Comparison of ENCODE assay signal across 8 mouse cellular contexts in genomic region chr11:120713580-120714518, GRCm38 (mm10). TPM values are rescaled to one million over a fixed set of nuclear protein-coding genes. Genes with fewer than 3 reads are reported as not detected.
DNase-seq lines count a peak whose midpoint lies in the region; ATAC-seq and TF ChIP-seq lines count a peak whose summit lies in the region.

Gene Cenpx, minus strand, starts transcription at chr11:120713738.
Gene Lrrc45, plus strand, starts transcription at chr11:120713925.

- H3K9me3 ChIP-seq in kidney, embryonic 14.5 days (ENCODE audit: control insufficient read depth, low read length), result no peaks in the 10 kb centered on the region
- H3K9me3 ChIP-seq in limb, embryonic 15.5 days, result no peaks in the 10 kb centered on the region

- TF ChIP-seq CTCF in bone marrow macrophage, adult 2 months (IDR thresholded peaks at IDR 0.05; ENCODE audit: low read depth, low read length), result no peak
- no peak for TF ChIP-seq CTCF in embryonic fibroblast, embryonic 13.5 days (IDR thresholded peaks at IDR 0.05; ENCODE audit: borderline replicate concordance, insufficient read depth, low read length)

- peak; percentile 94 for ATAC-seq in kidney, embryonic 14.5 days (ENCODE audit: low FRiP score, low TSS enrichment)
- peak; percentile 95 for ATAC-seq in limb, embryonic 15.5 days (ENCODE audit: insufficient number of reproducible peaks, low FRiP score, low TSS enrichment, low read depth)

- H3K36me3 ChIP-seq in kidney, embryonic 14.5 days (ENCODE audit: control insufficient read depth, insufficient read depth, low read length), result peaks cover 44% of the 10 kb centered on the region
- peaks cover 59% of the 10 kb centered on the region for H3K36me3 ChIP-seq in limb, embryonic 15.5 days

- H3K4me2 ChIP-seq in kidney, embryonic 14.5 days (replicated peaks; ENCODE audit: low read depth, low read length), result peak within 1 kb of the TSS; percentile 97
- H3K4me2 ChIP-seq in limb, embryonic 15.5 days, result peak within 1 kb of the TSS; percentile 99

- peak within 1 kb of the TSS; percentile 76 for H3K9ac ChIP-seq in kidney, embryonic 14.5 days (ENCODE audit: low read depth, low read length)
- peak within 1 kb of the TSS; percentile 57 for H3K9ac ChIP-seq in limb, embryonic 15.5 days

- TF ChIP-seq POLR2A in bone marrow macrophage, adult 2 months (IDR thresholded peaks at IDR 0.05; ENCODE audit: borderline replicate concordance, low read depth, low read length), result peak; percentile 52; the same call in 1 of the 2 replicates
- peak; percentile 80 for TF ChIP-seq POLR2A in embryonic fibroblast, embryonic 13.5 days (IDR thresholded peaks at IDR 0.05; ENCODE audit: low read depth, low read length)

- no peaks in the 10 kb centered on the region for H3K27me3 ChIP-seq in kidney, embryonic 14.5 days (ENCODE audit: control insufficient read depth, insufficient read depth, low read length)
- no peaks in the 10 kb centered on the region for H3K27me3 ChIP-seq in limb, embryonic 15.5 days

- H3K27ac ChIP-seq in bone marrow macrophage, adult 2 months (ENCODE audit: insufficient read depth, low read depth, low read length), result peak within 1 kb of the TSS; percentile 14
- H3K27ac ChIP-seq in embryonic fibroblast, embryonic 13.5 days (ENCODE audit: insufficient read depth, low read length), result no peak within 1 kb of the TSS
- peak within 1 kb of the TSS; percentile 76; the same call in 1 of the 2 replicates for H3K27ac ChIP-seq in kidney, embryonic 14.5 days (ENCODE audit: low read depth, low read length)
- peak within 1 kb of the TSS; percentile 87 for H3K27ac ChIP-seq in limb, embryonic 15.5 days

- H3K4me3 ChIP-seq in bone marrow macrophage, adult 2 months (ENCODE audit: insufficient read depth, low read length), result peak within 1 kb of the TSS; percentile 70
- H3K4me3 ChIP-seq in embryonic fibroblast, embryonic 13.5 days (ENCODE audit: insufficient read depth, low read length), result peak within 1 kb of the TSS; percentile 57
- H3K4me3 ChIP-seq in kidney, embryonic 14.5 days (ENCODE audit: low read length), result peak within 1 kb of the TSS; percentile 60
- H3K4me3 ChIP-seq in limb, embryonic 15.5 days, result peak within 1 kb of the TSS; percentile 78

- DNase-seq in A20 (ENCODE audit: low read depth, low spot score), result peak; percentile 98
- peak; percentile 98 to 99 for DNase-seq in heart, adult 9 months (ENCODE audit: low spot score in 2 of 2)
- peak; percentile 92 for DNase-seq in monocyte, adult 2 months (ENCODE audit: low read depth in 1 of 2, low spot score in 2 of 2)
- DNase-seq in spleen, postnatal 36 days (ENCODE audit: low spot score in 2 of 2), result peak; percentile 98

- peaks cover 5% of the 10 kb centered on the region for H3K4me1 ChIP-seq in bone marrow macrophage, adult 2 months (ENCODE audit: control insufficient read depth, insufficient read depth, low read length)
- H3K4me1 ChIP-seq in embryonic fibroblast, embryonic 13.5 days (ENCODE audit: control insufficient read depth, insufficient read depth, low read length), result 0 out of 2 replicates have a peak, but pooled peaks cover 2% of the 10 kb centered on the region
- H3K4me1 ChIP-seq in kidney, embryonic 14.5 days (ENCODE audit: control insufficient read depth, insufficient read depth, low read length), result peaks cover 19% of the 10 kb centered on the region
- peaks cover 44% of the 10 kb centered on the region for H3K4me1 ChIP-seq in limb, embryonic 15.5 days

- WGBS in kidney, embryonic 14.5 days, result 3% methylated on average over 53 of the region's 53 CpGs
- WGBS in limb, embryonic 15.5 days, result 1% methylated on average over 53 of the region's 53 CpGs

RNA-seq across cellular contexts. Expression of gene Cenpx, which starts in this region (rescaled TPM):
- 109 and 110 TPM in 2 replicates for polyA plus RNA-seq in bone marrow macrophage, adult 2 months (2012; ENCODE audit: insufficient read depth, insufficient read length, missing spikeins)
- 42.8 and 44.1 TPM in 2 replicates for polyA plus RNA-seq in embryonic fibroblast, embryonic 13.5 days (2011; ENCODE audit: insufficient read length, low read depth, missing spikeins)
- 157 and 195 TPM in 2 replicates for polyA plus RNA-seq in kidney, embryonic 14.5 days (2014; fragmentation: Nextera tagmentation; extraction: Ambion mirVana)
- 156 and 166 TPM in 2 replicates for polyA plus RNA-seq in limb, embryonic 15.5 days (2015; fragmentation: Nextera tagmentation; extraction: Ambion mirVana)

RNA-seq across cellular contexts. Expression of gene Lrrc45, which starts in this region (rescaled TPM):
- polyA plus RNA-seq in bone marrow macrophage, adult 2 months (2012; ENCODE audit: insufficient read depth, insufficient read length, missing spikeins), result 34.3 and 46.1 TPM in 2 replicates
- polyA plus RNA-seq in embryonic fibroblast, embryonic 13.5 days (2011; ENCODE audit: insufficient read length, low read depth, missing spikeins), result 16.1 and 17.8 TPM in 2 replicates
- polyA plus RNA-seq in kidney, embryonic 14.5 days (2014; fragmentation: Nextera tagmentation; extraction: Ambion mirVana), result 41.9 and 43.1 TPM in 2 replicates
- polyA plus RNA-seq in limb, embryonic 15.5 days (2015; fragmentation: Nextera tagmentation; extraction: Ambion mirVana), result 63.7 and 65.9 TPM in 2 replicates
